Comparison of ENCODE assay signal across 8 mouse cellular contexts in genomic region chr3:121263205-121263548, GRCm38 (mm10). TPM values are rescaled to one million over a fixed set of nuclear protein-coding genes. Genes with fewer than 3 reads are reported as not detected.
A peak's percentile ranks its signal among the peaks of the same experiment; 100 is the strongest.
DNase-seq lines count a peak whose midpoint lies in the region; ATAC-seq and TF ChIP-seq lines count a peak whose summit lies in the region.

No protein-coding gene starts in this region.

- peak overlapping the region; percentile 81 for H3K9ac ChIP-seq in heart, embryonic 13.5 days
- H3K9ac ChIP-seq in kidney, postnatal 0 days (ENCODE audit: low read depth, low read length): peak overlapping the region; percentile 70; the same call in 1 of the 2 replicates
- peak overlapping the region; percentile 71 for H3K9ac ChIP-seq in lung, embryonic 16.5 days (ENCODE audit: low read length)

- H3K9me3 ChIP-seq in embryonic facial prominence, embryonic 10.5 days: no peaks in the 10 kb centered on the region
- H3K9me3 ChIP-seq in heart, embryonic 13.5 days: no peaks in the 10 kb centered on the region
- H3K9me3 ChIP-seq in kidney, postnatal 0 days (replicated peaks; ENCODE audit: low read length): no peaks in the 10 kb centered on the region
- H3K9me3 ChIP-seq in lung, embryonic 16.5 days (ENCODE audit: control insufficient read depth, low read length): no peaks in the 10 kb centered on the region

- H3K4me3 ChIP-seq in embryonic facial prominence, embryonic 10.5 days: peak overlapping the region; percentile 84
- H3K4me3 ChIP-seq in heart, embryonic 13.5 days: peak overlapping the region; percentile 75
- peak overlapping the region; percentile 66 for H3K4me3 ChIP-seq in kidney, postnatal 0 days (replicated peaks; ENCODE audit: low read depth, low read length)
- H3K4me3 ChIP-seq in lung, embryonic 16.5 days (ENCODE audit: low read length): peak overlapping the region; percentile 60

- 3% methylated on average over 20 of the region's 20 CpGs for WGBS in embryonic facial prominence, embryonic 10.5 days
- WGBS in heart, embryonic 13.5 days: 2% methylated on average over 20 of the region's 20 CpGs
- WGBS in kidney, postnatal 0 days: 3% methylated on average over 20 of the region's 20 CpGs
- WGBS in lung, embryonic 16.5 days: 3% methylated on average over 20 of the region's 20 CpGs

- peak overlapping the region; percentile 85 for H3K27ac ChIP-seq in embryonic facial prominence, embryonic 10.5 days (replicated peaks)
- H3K27ac ChIP-seq in heart, embryonic 13.5 days (replicated peaks): no peak overlapping the region
- H3K27ac ChIP-seq in kidney, postnatal 0 days: peak overlapping the region; percentile 36; the same call in 1 of the 2 replicates
- no peak overlapping the region for H3K27ac ChIP-seq in lung, embryonic 16.5 days (ENCODE audit: low read length)

- TF ChIP-seq CTCF in kidney, postnatal 0 days (IDR thresholded peaks at IDR 0.05; ENCODE audit: low read depth): no peak

- peaks cover 78% of the 10 kb centered on the region for H3K27me3 ChIP-seq in embryonic facial prominence, embryonic 10.5 days (replicated peaks; ENCODE audit: low read depth, poor library complexity, severe bottlenecking)
- peaks cover 60% of the 10 kb centered on the region for H3K27me3 ChIP-seq in heart, embryonic 13.5 days (replicated peaks)
- H3K27me3 ChIP-seq in kidney, postnatal 0 days (ENCODE audit: insufficient read depth, low read length): peaks cover 21% of the 10 kb centered on the region
- peaks cover 54% of the 10 kb centered on the region for H3K27me3 ChIP-seq in lung, embryonic 16.5 days (ENCODE audit: control insufficient read depth, insufficient read depth, low read depth, low read length)

- H3K4me2 ChIP-seq in heart, embryonic 13.5 days: peak overlapping the region; percentile 94
- peak overlapping the region; percentile 99 for H3K4me2 ChIP-seq in kidney, postnatal 0 days (ENCODE audit: low read length)
- peak overlapping the region; percentile 100 for H3K4me2 ChIP-seq in lung, embryonic 16.5 days (ENCODE audit: low read depth, low read length)

- no peaks in the 10 kb centered on the region for H3K36me3 ChIP-seq in embryonic facial prominence, embryonic 10.5 days (replicated peaks)
- no peaks in the 10 kb centered on the region for H3K36me3 ChIP-seq in heart, embryonic 13.5 days
- no peaks in the 10 kb centered on the region for H3K36me3 ChIP-seq in kidney, postnatal 0 days (ENCODE audit: insufficient read depth, low read length)
- H3K36me3 ChIP-seq in lung, embryonic 16.5 days (ENCODE audit: control insufficient read depth, insufficient read depth, low read length): no peaks in the 10 kb centered on the region

- peaks cover 15% of the 10 kb centered on the region for H3K4me1 ChIP-seq in embryonic facial prominence, embryonic 10.5 days
- peaks cover 25% of the 10 kb centered on the region for H3K4me1 ChIP-seq in heart, embryonic 13.5 days
- H3K4me1 ChIP-seq in kidney, postnatal 0 days (replicated peaks; ENCODE audit: insufficient read depth, low read length): no peaks in the 10 kb centered on the region
- peaks cover 13% of the 10 kb centered on the region for H3K4me1 ChIP-seq in lung, embryonic 16.5 days (replicated peaks; ENCODE audit: control insufficient read depth, insufficient read depth, low read length)

- ATAC-seq in heart, embryonic 13.5 days (ENCODE audit: extremely low read depth, insufficient number of reproducible peaks, low FRiP score, low TSS enrichment): peak; percentile 47; the same call in 1 of the 2 replicates
- peak; percentile 65 for ATAC-seq in kidney, postnatal 0 days (replicated peaks; ENCODE audit: low FRiP score, low read depth)
- peak; percentile 39; the same call in 1 of the 2 replicates for ATAC-seq in lung, embryonic 16.5 days (ENCODE audit: low read depth)

- peak; percentile 40 to 52 for DNase-seq in urinary bladder, adult 18-20 months (ENCODE audit: low spot score in 2 of 2)
- no peak for DNase-seq in urinary bladder, postnatal 10 days (ENCODE audit: low spot score)
- no peak for DNase-seq in embryonic facial prominence, embryonic 10.5 days (ENCODE audit: low spot score)
- peak; percentile 40 for DNase-seq in kidney, postnatal 0 days (ENCODE audit: low spot score)
- peak; percentile 54 for DNase-seq in right cerebral cortex, adult 18-20 months
- DNase-seq in adipocyte (ENCODE audit: low spot score): no peak

RNA-seq across cellular contexts. Expression of gene Tmem56, which starts 19.7 kb away (rescaled TPM):
- 0.81 and 0.84 TPM in 2 replicates for polyA plus RNA-seq in embryonic facial prominence, embryonic 10.5 days (2016; fragmentation: Nextera tagmentation; extraction: Ambion mirVana)
- polyA plus RNA-seq in heart, embryonic 13.5 days (2015; fragmentation: Nextera tagmentation; extraction: Ambion mirVana): 0.79 and 1.2 TPM in 2 replicates
- polyA plus RNA-seq in kidney, postnatal 0 days (2015; fragmentation: Nextera tagmentation; extraction: Ambion mirVana): 1.7 and 1.9 TPM in 2 replicates
- 0.48 and 0.67 TPM in 2 replicates for polyA plus RNA-seq in lung, embryonic 16.5 days (2015; fragmentation: Nextera tagmentation; extraction: Ambion mirVana)

RNA-seq across cellular contexts. Expression of gene Alg14, which starts 28.4 kb away (rescaled TPM):
- 30.7 and 34.3 TPM in 2 replicates for polyA plus RNA-seq in embryonic facial prominence, embryonic 10.5 days (2016; fragmentation: Nextera tagmentation; extraction: Ambion mirVana)
- polyA plus RNA-seq in heart, embryonic 13.5 days (2015; fragmentation: Nextera tagmentation; extraction: Ambion mirVana): 37.2 and 41.9 TPM in 2 replicates
- 38.2 and 40.0 TPM in 2 replicates for polyA plus RNA-seq in kidney, postnatal 0 days (2015; fragmentation: Nextera tagmentation; extraction: Ambion mirVana)
- polyA plus RNA-seq in lung, embryonic 16.5 days (2015; fragmentation: Nextera tagmentation; extraction: Ambion mirVana): 46.6 and 48.1 TPM in 2 replicates

Comparison
In these comparisons a context has a peak if more than half of its experiments do, and no peak if none do; other contexts are left out.
1. DNase-seq: peak in urinary bladder, adult 18-20 months (2 of 2), kidney, postnatal 0 days (single experiment) and right cerebral cortex, adult 18-20 months (single experiment); none in urinary bladder, postnatal 10 days (single experiment), embryonic facial prominence, embryonic 10.5 days (single experiment) and adipocyte (single experiment).
2. H3K27ac ChIP-seq: peak in embryonic facial prominence, embryonic 10.5 days (single experiment) and kidney, postnatal 0 days (single experiment); none in heart, embryonic 13.5 days (single experiment) and lung, embryonic 16.5 days (single experiment).
3. Peak in every context shown above with its lines, with median percentiles within 50 percentile points of each other: H3K4me3 ChIP-seq, ATAC-seq, H3K4me2 ChIP-seq and H3K9ac ChIP-seq.